Comparison of ENCODE assay signal across 30 mouse cellular contexts in the genomic region with DNA sequence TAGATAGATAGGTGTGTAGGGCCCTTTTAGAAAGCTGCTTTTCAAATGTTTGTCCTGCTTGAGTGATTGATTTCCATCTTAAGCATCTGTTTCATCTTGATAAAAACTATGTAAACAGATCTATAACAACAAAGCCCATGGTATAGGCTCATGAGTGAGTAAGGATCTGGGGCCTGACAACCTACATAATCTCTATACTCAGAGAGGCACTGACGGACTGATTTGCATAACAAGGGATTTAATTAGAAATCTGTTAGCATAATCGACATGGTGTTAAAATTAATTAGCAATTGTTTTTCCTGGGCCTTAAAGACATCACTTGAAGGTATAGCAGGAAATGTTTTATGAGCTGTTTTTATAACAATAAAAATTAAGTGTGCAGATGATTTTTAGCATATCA.
A peak's percentile ranks its signal among the peaks of the same experiment; 100 is the strongest.
DNase-seq lines count a peak whose midpoint lies in the region; ATAC-seq and TF ChIP-seq lines count a peak whose summit lies in the region.
"Had no signal": no experiment of that assay in that cellular context is flagged by ENCODE, and none has a peak within 500 bp of the region (broad histone marks: within the 10 kb centered on the region; RNA-seq: fewer than 3 reads in every experiment).

No protein-coding gene starts in this region.

- TF ChIP-seq CTCF in forebrain, postnatal 0 days (IDR thresholded peaks at IDR 0.05; ENCODE audit: low read depth): no peak

- no peak overlapping the region for H3K4me2 ChIP-seq in forebrain, embryonic 12.5 days
- no peak overlapping the region for H3K4me2 ChIP-seq in forebrain, postnatal 0 days (ENCODE audit: low read depth)
- H3K4me2 ChIP-seq in neural tube, embryonic 14.5 days (ENCODE audit: low read depth, low read length): no peak overlapping the region
- H3K4me2 ChIP-seq in neural tube, embryonic 15.5 days: no peak overlapping the region
- no peak overlapping the region for H3K4me2 ChIP-seq in forebrain, embryonic 13.5 days
- H3K4me2 ChIP-seq in forebrain, embryonic 16.5 days (ENCODE audit: low read length): no peak overlapping the region
- no peak overlapping the region for H3K4me2 ChIP-seq in hindbrain, embryonic 12.5 days (replicated peaks)
- H3K4me2 ChIP-seq: embryonic facial prominence, embryonic 13.5 days; heart, embryonic 12.5 days; heart, embryonic 15.5 days; hindbrain, embryonic 15.5 days had no signal

- H3K36me3 ChIP-seq in forebrain, embryonic 12.5 days (replicated peaks): no peaks in the 10 kb centered on the region
- no peaks in the 10 kb centered on the region for H3K36me3 ChIP-seq in forebrain, postnatal 0 days (ENCODE audit: insufficient read depth)
- H3K36me3 ChIP-seq in neural tube, embryonic 14.5 days (ENCODE audit: control insufficient read depth, insufficient read depth, low read length): no peaks in the 10 kb centered on the region
- H3K36me3 ChIP-seq in neural tube, embryonic 15.5 days: no peaks in the 10 kb centered on the region
- no peaks in the 10 kb centered on the region for H3K36me3 ChIP-seq in forebrain, embryonic 13.5 days (ENCODE audit: poor library complexity, severe bottlenecking)
- no peaks in the 10 kb centered on the region for H3K36me3 ChIP-seq in forebrain, embryonic 16.5 days (ENCODE audit: control insufficient read depth, insufficient read depth)
- no peaks in the 10 kb centered on the region for H3K36me3 ChIP-seq in hindbrain, embryonic 12.5 days
- H3K36me3 ChIP-seq: embryonic facial prominence, embryonic 10.5 days; embryonic facial prominence, embryonic 13.5 days; G1E; heart, embryonic 12.5 days; heart, embryonic 15.5 days; hindbrain, embryonic 15.5 days had no signal

- WGBS in forebrain, embryonic 12.5 days: 32% methylated on average over 2 of the region's 2 CpGs
- 20% methylated on average over 2 of the region's 2 CpGs for WGBS in forebrain, postnatal 0 days
- WGBS in neural tube, embryonic 14.5 days: 45% methylated on average over 2 of the region's 2 CpGs
- WGBS in neural tube, embryonic 15.5 days: 31% methylated on average over 2 of the region's 2 CpGs
- WGBS in forebrain, embryonic 13.5 days: 14% methylated on average over 2 of the region's 2 CpGs
- 10% methylated on average over 2 of the region's 2 CpGs for WGBS in forebrain, embryonic 16.5 days
- WGBS in hindbrain, embryonic 12.5 days: 42% methylated on average over 2 of the region's 2 CpGs

- no peaks in the 10 kb centered on the region for H3K27me3 ChIP-seq in forebrain, embryonic 12.5 days
- no peaks in the 10 kb centered on the region for H3K27me3 ChIP-seq in forebrain, postnatal 0 days (ENCODE audit: insufficient read depth, low read length)
- H3K27me3 ChIP-seq in neural tube, embryonic 14.5 days (ENCODE audit: control insufficient read depth, insufficient read depth, low read length): no peaks in the 10 kb centered on the region
- no peaks in the 10 kb centered on the region for H3K27me3 ChIP-seq in neural tube, embryonic 15.5 days (replicated peaks)
- no peaks in the 10 kb centered on the region for H3K27me3 ChIP-seq in forebrain, embryonic 13.5 days
- H3K27me3 ChIP-seq in forebrain, embryonic 16.5 days (replicated peaks; ENCODE audit: control insufficient read depth, insufficient read depth, low read length): no peaks in the 10 kb centered on the region
- no peaks in the 10 kb centered on the region for H3K27me3 ChIP-seq in hindbrain, embryonic 12.5 days
- H3K27me3 ChIP-seq: CH12.LX; embryonic facial prominence, embryonic 13.5 days; heart, embryonic 12.5 days; heart, embryonic 15.5 days; hindbrain, embryonic 15.5 days; Patski had no signal

- no peak overlapping the region for H3K4me3 ChIP-seq in forebrain, embryonic 12.5 days (replicated peaks)
- no peak overlapping the region for H3K4me3 ChIP-seq in forebrain, postnatal 0 days (ENCODE audit: low read depth, low read length)
- H3K4me3 ChIP-seq in neural tube, embryonic 14.5 days (ENCODE audit: low read depth, low read length): no peak overlapping the region
- no peak overlapping the region for H3K4me3 ChIP-seq in neural tube, embryonic 15.5 days (replicated peaks)
- no peak overlapping the region for H3K4me3 ChIP-seq in forebrain, embryonic 13.5 days
- H3K4me3 ChIP-seq in forebrain, embryonic 16.5 days (replicated peaks; ENCODE audit: low read length): no peak overlapping the region
- no peak overlapping the region for H3K4me3 ChIP-seq in hindbrain, embryonic 12.5 days
- H3K4me3 ChIP-seq: embryonic facial prominence, embryonic 10.5 days; embryonic facial prominence, embryonic 13.5 days; erythroblast, embryonic 14.5 days; gastrocnemius, adult 2 months; heart, embryonic 12.5 days; heart, embryonic 15.5 days; hindbrain, embryonic 15.5 days had no signal

- H3K9me3 ChIP-seq in forebrain, embryonic 12.5 days: no peaks in the 10 kb centered on the region
- no peaks in the 10 kb centered on the region for H3K9me3 ChIP-seq in forebrain, postnatal 0 days (ENCODE audit: low read length)
- no peaks in the 10 kb centered on the region for H3K9me3 ChIP-seq in neural tube, embryonic 14.5 days (ENCODE audit: control insufficient read depth, low read length)
- no peaks in the 10 kb centered on the region for H3K9me3 ChIP-seq in neural tube, embryonic 15.5 days (replicated peaks)
- no peaks in the 10 kb centered on the region for H3K9me3 ChIP-seq in forebrain, embryonic 13.5 days (replicated peaks)
- H3K9me3 ChIP-seq in forebrain, embryonic 16.5 days (ENCODE audit: control insufficient read depth, low read length): no peaks in the 10 kb centered on the region
- no peaks in the 10 kb centered on the region for H3K9me3 ChIP-seq in hindbrain, embryonic 12.5 days (replicated peaks)
- H3K9me3 ChIP-seq: embryonic facial prominence, embryonic 10.5 days; embryonic facial prominence, embryonic 13.5 days; G1E; heart, embryonic 12.5 days; heart, embryonic 15.5 days; hindbrain, embryonic 15.5 days had no signal

- no peak overlapping the region for H3K27ac ChIP-seq in forebrain, embryonic 12.5 days
- no peak overlapping the region for H3K27ac ChIP-seq in forebrain, postnatal 0 days (ENCODE audit: low read depth, low read length)
- H3K27ac ChIP-seq in neural tube, embryonic 14.5 days (ENCODE audit: low read depth, low read length): no peak overlapping the region
- H3K27ac ChIP-seq in neural tube, embryonic 15.5 days (replicated peaks): no peak overlapping the region
- H3K27ac ChIP-seq in forebrain, embryonic 13.5 days: no peak overlapping the region
- H3K27ac ChIP-seq in forebrain, embryonic 16.5 days (ENCODE audit: low read length): no peak overlapping the region
- no peak overlapping the region for H3K27ac ChIP-seq in hindbrain, embryonic 12.5 days
- H3K27ac ChIP-seq: embryonic facial prominence, embryonic 10.5 days; embryonic facial prominence, embryonic 13.5 days; gastrocnemius, adult 2 months; heart, embryonic 15.5 days; hindbrain, embryonic 15.5 days had no signal

- H3K4me1 ChIP-seq in forebrain, embryonic 12.5 days: peaks cover 6% of the 10 kb centered on the region; the same call in 1 of the 2 replicates
- no peaks in the 10 kb centered on the region for H3K4me1 ChIP-seq in forebrain, postnatal 0 days (ENCODE audit: insufficient read depth)
- H3K4me1 ChIP-seq in neural tube, embryonic 14.5 days (ENCODE audit: control insufficient read depth, insufficient read depth, low read length): peaks cover under 1% of the 10 kb centered on the region; the same call in 1 of the 2 replicates
- H3K4me1 ChIP-seq in neural tube, embryonic 15.5 days: no peaks in the 10 kb centered on the region
- peaks cover 27% of the 10 kb centered on the region for H3K4me1 ChIP-seq in forebrain, embryonic 13.5 days
- H3K4me1 ChIP-seq in forebrain, embryonic 16.5 days (replicated peaks; ENCODE audit: control insufficient read depth, insufficient read depth, low read length): peaks cover 4% of the 10 kb centered on the region
- peaks cover 4% of the 10 kb centered on the region for H3K4me1 ChIP-seq in hindbrain, embryonic 12.5 days
- H3K4me1 ChIP-seq: embryonic facial prominence, embryonic 10.5 days; embryonic facial prominence, embryonic 13.5 days; heart, embryonic 12.5 days; heart, embryonic 15.5 days; hindbrain, embryonic 15.5 days had no signal

- 0 out of 2 replicates have a peak, but pooled peaks have one; percentile 59 for ATAC-seq in forebrain, embryonic 12.5 days (ENCODE audit: low FRiP score)
- ATAC-seq in forebrain, postnatal 0 days: no peak
- peak; percentile 63; the same call in 1 of the 2 replicates for ATAC-seq in neural tube, embryonic 14.5 days (ENCODE audit: low read depth)
- no peak for ATAC-seq in neural tube, embryonic 15.5 days (ENCODE audit: low FRiP score)
- peak; percentile 48; the same call in 1 of the 2 replicates for ATAC-seq in forebrain, embryonic 13.5 days
- ATAC-seq in forebrain, embryonic 16.5 days: peak; percentile 39; the same call in 1 of the 2 replicates
- no peak for ATAC-seq in hindbrain, embryonic 12.5 days (ENCODE audit: low FRiP score)
- ATAC-seq: intestine, postnatal 0 days; Patski had no signal

- DNase-seq in forebrain, postnatal 0 days: no peak
- DNase-seq: adrenal gland, postnatal 10 days; adrenal gland, postnatal 36 days; B cell, adult 2 months; cerebellum, adult 11 months; cerebellum, adult 8-10 months; cerebellum, postnatal 10 days; cerebellum, postnatal 36 days; embryo, embryonic 11 days; gastrocnemius, adult 2 months; gastrocnemius, postnatal 14 days; heart, adult 11 months; heart, postnatal 14 days; heart, postnatal 4 days had no signal

- no peak overlapping the region for H3K9ac ChIP-seq in forebrain, embryonic 12.5 days
- H3K9ac ChIP-seq in forebrain, postnatal 0 days: no peak overlapping the region
- H3K9ac ChIP-seq in neural tube, embryonic 14.5 days (replicated peaks; ENCODE audit: low read depth, low read length): no peak overlapping the region
- no peak overlapping the region for H3K9ac ChIP-seq in neural tube, embryonic 15.5 days (replicated peaks)
- H3K9ac ChIP-seq in forebrain, embryonic 13.5 days: no peak overlapping the region
- no peak overlapping the region for H3K9ac ChIP-seq in forebrain, embryonic 16.5 days (replicated peaks; ENCODE audit: low read depth, low read length)
- H3K9ac ChIP-seq in hindbrain, embryonic 12.5 days: no peak overlapping the region
- H3K9ac ChIP-seq: embryonic facial prominence, embryonic 13.5 days; heart, embryonic 12.5 days; heart, embryonic 15.5 days; hindbrain, embryonic 15.5 days had no signal

Comparison
In these comparisons a context has a peak if more than half of its experiments do, and no peak if none do; other contexts are left out.
1. ATAC-seq: peak in forebrain, embryonic 12.5 days (single experiment), neural tube, embryonic 14.5 days (single experiment), forebrain, embryonic 13.5 days (single experiment) and forebrain, embryonic 16.5 days (single experiment); none in forebrain, postnatal 0 days (single experiment), neural tube, embryonic 15.5 days (single experiment) and hindbrain, embryonic 12.5 days (single experiment).